Comparison of ENCODE assay signal across 8 mouse cellular contexts in the genomic region with DNA sequence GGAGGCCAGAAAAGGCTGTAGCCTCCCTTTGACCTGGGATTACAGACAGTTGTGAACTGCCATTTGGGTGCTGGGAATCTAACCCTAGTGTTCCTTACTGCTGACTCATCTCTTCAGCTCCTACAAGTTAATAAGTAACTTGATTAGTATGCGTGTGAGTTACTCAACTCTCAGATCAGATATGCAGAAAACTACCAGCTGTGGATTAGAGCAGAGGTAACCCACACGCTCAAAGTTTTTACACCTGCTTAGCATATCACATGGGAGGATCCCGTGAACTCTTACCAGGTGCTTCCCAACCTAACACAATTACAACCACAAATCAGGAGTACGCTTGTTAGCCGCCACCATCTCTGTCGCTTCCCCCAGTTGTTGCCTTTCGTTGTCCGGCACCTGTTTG. TPM values are rescaled to one million over a fixed set of nuclear protein-coding genes. Genes with fewer than 3 reads are reported as not detected.
DNase-seq lines count a peak whose midpoint lies in the region; ATAC-seq and TF ChIP-seq lines count a peak whose summit lies in the region.

No protein-coding gene starts in this region.

- H3K9ac ChIP-seq in heart, embryonic 14.5 days (ENCODE audit: low read length): peak overlapping the region; percentile 95
- H3K9ac ChIP-seq in MEL (ENCODE audit: control insufficient read depth, low read depth, low read length, poor library complexity, severe bottlenecking): peak overlapping the region; percentile 61
- peak overlapping the region; percentile 94 for H3K9ac ChIP-seq in liver, embryonic 13.5 days

- no peaks in the 10 kb centered on the region for H3K9me3 ChIP-seq in heart, embryonic 14.5 days (ENCODE audit: control insufficient read depth, low read length)
- H3K9me3 ChIP-seq in MEL (replicated peaks; ENCODE audit: insufficient read depth, low read length): no peaks in the 10 kb centered on the region
- no peaks in the 10 kb centered on the region for H3K9me3 ChIP-seq in liver, embryonic 13.5 days (replicated peaks)

- peak overlapping the region; percentile 79 to 87 for H3K27ac ChIP-seq in heart, embryonic 14.5 days (replicated peaks in 1 of 2; ENCODE audit: control insufficient read depth in 1 of 2, insufficient read depth in 1 of 2, low read depth in 2 of 2, low read length in 2 of 2)
- H3K27ac ChIP-seq in MEL (ENCODE audit: control insufficient read depth, low read depth, low read length): no peak overlapping the region
- H3K27ac ChIP-seq in liver, embryonic 13.5 days: peak overlapping the region; percentile 77

- H3K27me3 ChIP-seq in heart, embryonic 14.5 days (ENCODE audit: control insufficient read depth, insufficient read depth, low read length): no peaks in the 10 kb centered on the region
- no peaks in the 10 kb centered on the region for H3K27me3 ChIP-seq in MEL (ENCODE audit: control insufficient read depth in 1 of 2, insufficient read depth in 2 of 2, low read length in 2 of 2)
- H3K27me3 ChIP-seq in liver, embryonic 13.5 days: no peaks in the 10 kb centered on the region

- TF ChIP-seq CTCF in MEL (IDR thresholded peaks at IDR 0.05 in 2 of 3, conservative IDR thresholded peaks at IDR 0.05 in 1 of 3; ENCODE audit: control insufficient read depth in 1 of 3, insufficient read depth in 1 of 3, low read depth in 2 of 3, low read length in 3 of 3, poor library complexity in 1 of 3, severe bottlenecking in 1 of 3): no peak

- H3K79me2 ChIP-seq in MEL (ENCODE audit: control insufficient read depth, insufficient read depth, low read length, poor library complexity): peaks cover 28% of the 10 kb centered on the region

- peak overlapping the region; percentile 72 to 96 for H3K4me3 ChIP-seq in heart, embryonic 14.5 days (ENCODE audit: control insufficient read depth in 1 of 2, insufficient read depth in 1 of 2, low read depth in 1 of 2, low read length in 2 of 2)
- peak overlapping the region; percentile 58 to 71 for H3K4me3 ChIP-seq in MEL (ENCODE audit: control insufficient read depth in 1 of 2, insufficient read depth in 1 of 2, low read depth in 2 of 2, low read length in 2 of 2)
- H3K4me3 ChIP-seq in liver, embryonic 13.5 days (replicated peaks): peak overlapping the region; percentile 96

- no peak for ATAC-seq in heart, embryonic 14.5 days (ENCODE audit: insufficient number of reproducible peaks, insufficient read depth, low FRiP score, low read depth)
- 0 out of 2 replicates have a peak, but pooled peaks have one; percentile 3 for ATAC-seq in granulocyte monocyte progenitor cell, adult 5-6 weeks (replicated peaks; ENCODE audit: poor library complexity, severe bottlenecking)
- ATAC-seq in liver, embryonic 13.5 days (ENCODE audit: low read depth): peak; percentile 7; the same call in 1 of the 2 replicates
- ATAC-seq in frontal cortex, adult (ENCODE audit: low TSS enrichment): no peak

- TF ChIP-seq EP300 in MEL (IDR thresholded peaks at IDR 0.05; ENCODE audit: low read depth in 1 of 2, low read length in 2 of 2): no peak

- TF ChIP-seq POLR2A in MEL (IDR thresholded peaks at IDR 0.05; ENCODE audit: control insufficient read depth in 1 of 2, insufficient read depth in 1 of 2, low read depth in 1 of 2, low read length in 2 of 2, poor library complexity in 1 of 2): no peak

- WGBS in heart, embryonic 14.5 days: 24% methylated on average over 8 of the region's 8 CpGs
- WGBS in liver, embryonic 13.5 days (ENCODE audit: insufficient replicate concordance): 25% methylated on average over 8 of the region's 8 CpGs

- H3K36me3 ChIP-seq in heart, embryonic 14.5 days (ENCODE audit: control insufficient read depth, insufficient read depth, low read length): peaks cover 14% of the 10 kb centered on the region
- peaks cover 7 to 24% of the 10 kb centered on the region in 2 experiments for H3K36me3 ChIP-seq in MEL (ENCODE audit: control insufficient read depth in 1 of 2, insufficient read depth in 2 of 2, low read length in 2 of 2)
- H3K36me3 ChIP-seq in liver, embryonic 13.5 days: peaks cover 4% of the 10 kb centered on the region; the same call in 1 of the 2 replicates

- peaks cover 5 to 27% of the 10 kb centered on the region in 2 experiments for H3K4me1 ChIP-seq in heart, embryonic 14.5 days (ENCODE audit: control insufficient read depth in 2 of 2, insufficient read depth in 2 of 2, low read length in 2 of 2)
- H3K4me1 ChIP-seq in MEL (ENCODE audit: control insufficient read depth in 1 of 2, insufficient read depth in 2 of 2, low read length in 2 of 2): peaks cover 12 to 14% of the 10 kb centered on the region in 2 experiments
- H3K4me1 ChIP-seq in liver, embryonic 13.5 days (replicated peaks): peaks cover 29% of the 10 kb centered on the region

- TF ChIP-seq RAD21 in MEL (IDR thresholded peaks at IDR 0.05; ENCODE audit: low read depth, low read length): no peak

- DNase-seq in heart, postnatal 4 days: no peak
- DNase-seq in MEL (ENCODE audit: low read depth, low spot score): no peak
- DNase-seq in liver, embryonic 13.5 days: no peak
- DNase-seq in layer of hippocampus, adult 11-12 months (ENCODE audit: low spot score): no peak
- no peak for DNase-seq in cerebellum, postnatal 36 days

- H3K4me2 ChIP-seq in heart, embryonic 14.5 days (ENCODE audit: low read length): peak overlapping the region; percentile 69
- H3K4me2 ChIP-seq in liver, embryonic 13.5 days: peak overlapping the region; percentile 96

TF ChIP-seq in MEL, 35 proteins besides CTCF, POLR2A, EP300 and RAD21:
- peak; percentile 32; the same call in 1 of the 2 replicates for TF ChIP-seq ETS1 (IDR thresholded peaks at IDR 0.05; ENCODE audit: low read depth, low read length)
- TF ChIP-seq GATA1 (IDR thresholded peaks at IDR 0.05; ENCODE audit: low read depth, low read length): 0 out of 2 replicates have a peak, but pooled peaks have one; percentile 25
- TF ChIP-seq KAT2A (conservative IDR thresholded peaks at IDR 0.05; ENCODE audit: low read depth, low read length): no peak

RNA-seq across cellular contexts. Expression of a gene that starts 0.7 kb away (rescaled TPM):
- 13.0 and 13.6 TPM in 2 replicates for polyA plus RNA-seq in heart, embryonic 14.5 days (2014; fragmentation: Nextera tagmentation; extraction: Ambion mirVana)
- 10 to 100 TPM; 24.3 to 24.7 TPM for total RNA-seq in heart, postnatal 4 days (2021)
- total RNA-seq in MEL (2012; rRNA removed): 15.9 and 16.4 TPM in 2 replicates
- 10 to 100 TPM; 18.7 to 32.6 TPM for polyA plus RNA-seq in MEL (2012; ENCODE audit: insufficient read depth in 1 of 2, insufficient read length in 2 of 2, low read depth in 1 of 2, low replicate concordance in 2 of 2, missing spikeins in 1 of 2)
- total RNA-seq in granulocyte monocyte progenitor cell, adult 5-6 weeks (2014; fragmentation: Nextera tagmentation): 16.8 and 20.4 TPM in 2 replicates
- total RNA-seq in granulocyte monocyte progenitor cell, adult 5-6 weeks (2017): 33.7 and 41.3 TPM in 2 replicates
- polyA plus RNA-seq in liver, embryonic 13.5 days (2015; fragmentation: Nextera tagmentation; extraction: Ambion mirVana): 4.0 and 6.1 TPM in 2 replicates

Comparison
In these comparisons a context has a peak if more than half of its experiments do, and no peak if none do; other contexts are left out.
1. ATAC-seq: peak in granulocyte monocyte progenitor cell, adult 5-6 weeks (single experiment) and liver, embryonic 13.5 days (single experiment); none in heart, embryonic 14.5 days (single experiment) and frontal cortex, adult (single experiment).
2. Peak in every context shown above with its lines, with median percentiles within 50 percentile points of each other: H3K4me3 ChIP-seq and H3K9ac ChIP-seq.